Mouse (Mus musculus) regulatory T cell (primary cell): ENCODE data around the gene Cma2.
"Not testable (repeated sequence)": the region's sequence is repeated elsewhere in the genome, so short reads cannot be mapped to it uniquely, and the experiment has no call there.

Source experiments
- in situ Hi-C: fragments of 300-600 bp; cut with MboI, MseI; formaldehyde crosslinking; loops from one replicate; pipeline ENCODE4 v1.15.1; 2025; ENCODE audit warnings: high pct_unique_total_duplicates

Cma2 gene

GRCm38 (mm10) chr14:55950346-55951030 lies at the start of gene Cma2:
Gene Cma2, plus strand, starts transcription at chr14:55950980.
- in situ Hi-C loops = no loop called here

- in situ Hi-C loops = loop anchor here (10.0 kb wide), 1 partner anchor 241 kb away; the partner anchor contains the start of gene Mdp1
These were observed 45.3 kb upstream of the Cma2 start for GRCm38 (mm10) chr14:55905518-55905917.

GRCm38 (mm10) chr14:55913406-55913805 lies 37.4 kb upstream of the Cma2 start:
- in situ Hi-C loops = no loop called here

- in situ Hi-C loops = no loop called here
These were observed 32.3 kb upstream of the Cma2 start for GRCm38 (mm10) chr14:55918240-55919082.

- in situ Hi-C loops = loop anchor here (5.0 kb wide), 2 partner anchors 45 to 100 kb away; partner anchors contain the start of gene Nfatc4
These were observed 28.1 kb upstream of the Cma2 start for GRCm38 (mm10) chr14:55922475-55923232.

DNA sequence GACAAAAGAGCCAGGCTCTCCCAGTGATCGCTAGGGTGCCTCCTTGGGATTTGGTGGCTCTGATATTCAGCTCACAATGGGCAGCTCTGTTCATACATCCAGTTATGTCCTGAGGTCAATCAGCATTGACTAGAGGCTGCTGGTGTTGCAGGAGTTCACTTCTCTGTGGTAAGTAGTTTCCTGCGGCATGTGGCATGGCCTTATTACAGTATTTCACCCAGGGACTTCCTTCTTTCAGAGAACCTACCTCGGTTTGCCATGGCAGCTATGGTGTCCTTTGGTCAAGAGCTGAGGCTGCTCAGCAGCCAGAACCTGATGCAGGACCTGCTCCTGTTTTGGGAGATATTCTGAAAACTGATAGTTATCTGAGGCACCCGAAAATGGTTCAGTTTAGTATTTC lies 23.9 kb upstream of the Cma2 start:
- in situ Hi-C loops = no loop called here

- in situ Hi-C loops = no loop called here
These were observed 21.4 kb upstream of the Cma2 start for GRCm38 (mm10) chr14:55929263-55929997.

DNA sequence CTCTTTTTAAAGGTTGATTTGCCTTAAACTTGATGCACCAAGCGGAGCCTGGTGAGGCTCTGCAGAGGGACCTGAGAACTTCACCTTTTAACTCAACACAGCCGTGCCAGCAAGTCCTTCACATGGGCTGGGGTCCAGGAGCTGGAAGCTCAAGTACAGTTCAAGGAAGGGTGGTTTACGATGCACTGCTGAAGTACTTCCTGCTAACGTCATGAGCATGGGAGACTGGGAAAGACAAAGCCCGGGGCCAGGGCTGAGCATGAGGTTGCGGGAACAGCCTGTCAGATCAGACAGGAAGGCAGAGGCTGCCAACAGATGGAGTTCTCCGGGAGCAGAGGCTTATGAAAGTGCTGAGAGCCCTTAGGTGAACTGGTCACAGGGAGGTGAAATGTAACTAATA lies 17.2 kb upstream of the Cma2 start:
- in situ Hi-C loops = no loop called here

- in situ Hi-C loops = no loop called here
These were observed 10.5 kb upstream of the Cma2 start for GRCm38 (mm10) chr14:55940070-55940800.

DNA sequence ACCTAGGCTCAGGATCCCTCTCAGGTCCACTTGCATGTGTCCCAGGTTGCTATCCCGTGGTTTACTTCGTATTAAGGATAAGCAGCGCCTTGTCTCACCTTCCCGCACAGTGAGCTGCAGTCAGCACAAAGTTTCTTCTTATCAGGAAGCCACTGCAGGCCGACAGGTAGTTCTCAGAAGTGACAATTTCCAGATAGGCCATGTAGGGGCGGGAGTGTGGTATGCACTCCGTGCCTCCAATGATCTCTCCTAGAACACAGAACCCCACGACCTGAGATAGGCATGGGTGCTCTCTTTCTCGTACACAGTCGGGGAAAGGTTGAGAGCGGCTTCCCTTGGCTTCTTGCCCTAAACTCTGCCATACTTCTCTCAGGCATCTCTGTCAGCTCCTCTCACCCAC lies 7.2 kb upstream of the Cma2 start:
- in situ Hi-C loops = no loop called here

- in situ Hi-C loops = no loop called here
These were observed 6.2 kb upstream of the Cma2 start, which contains the start of gene Cma1 for GRCm38 (mm10) chr14:55944575-55944974. Gene Cma1, minus strand, starts transcription at chr14:55944675.

DNA sequence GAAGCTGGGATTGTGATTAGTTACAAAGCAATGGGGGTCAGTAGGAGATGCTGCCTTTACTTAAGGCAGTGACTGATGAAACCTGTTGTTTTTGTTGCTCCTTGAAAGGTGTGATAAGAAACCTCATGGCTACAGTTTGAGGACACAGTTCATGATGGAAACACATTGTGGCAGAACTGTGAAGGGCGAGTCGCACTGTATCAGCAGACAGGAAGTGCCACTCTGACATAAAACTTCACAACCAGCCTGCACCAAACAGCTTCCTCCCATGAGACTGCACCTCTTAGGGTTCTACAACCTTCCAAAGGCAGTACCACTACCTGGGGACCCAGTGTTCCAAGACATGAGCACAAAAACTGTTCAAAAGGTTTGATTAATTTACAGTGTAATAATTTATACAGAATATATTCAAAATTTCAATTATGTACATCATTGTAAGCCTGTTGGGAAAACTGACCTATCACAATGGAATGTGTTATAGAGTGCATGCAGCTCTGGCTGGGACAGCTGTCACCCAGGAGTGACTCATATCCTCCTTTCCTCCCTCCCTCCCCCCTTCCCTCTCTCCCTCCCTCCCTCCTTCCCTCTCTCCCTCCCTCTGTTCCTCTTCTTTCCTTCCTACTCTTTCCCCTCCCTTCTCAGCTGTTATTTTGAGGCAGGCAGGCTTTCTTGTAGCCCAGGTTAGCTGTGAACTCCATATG lies 4.4 kb upstream of the Cma2 start:
- in situ Hi-C loops = no loop called here

DNA sequence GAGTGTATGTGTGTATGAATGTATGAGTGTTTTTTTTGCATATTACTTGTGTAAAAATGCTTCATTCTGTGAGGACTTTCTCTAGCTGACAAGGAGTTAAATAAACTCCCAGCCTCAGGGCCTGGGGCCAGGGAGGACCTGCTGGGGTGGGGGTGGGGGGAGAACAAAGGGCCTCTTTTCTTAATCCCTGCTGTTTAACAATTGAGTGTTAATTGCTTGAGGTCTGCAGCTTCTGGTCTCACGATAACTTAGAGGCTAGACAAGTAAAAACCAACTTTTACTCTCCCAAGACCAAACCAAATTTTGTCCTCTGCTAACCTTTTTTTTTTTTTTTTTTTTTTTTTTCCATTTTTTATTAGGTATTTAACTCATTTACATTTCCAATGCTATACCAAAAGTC lies 12.5 kb downstream of the Cma2 start:
- in situ Hi-C loops = no loop called here

GRCm38 (mm10) chr14:55963900-55964299 lies 13.1 kb downstream of the Cma2 start:
- in situ Hi-C loops = not testable (repeated sequence)

GRCm38 (mm10) chr14:55987464-55987863 lies 36.7 kb downstream of the Cma2 start:
- in situ Hi-C loops = not testable (repeated sequence)

DNA sequence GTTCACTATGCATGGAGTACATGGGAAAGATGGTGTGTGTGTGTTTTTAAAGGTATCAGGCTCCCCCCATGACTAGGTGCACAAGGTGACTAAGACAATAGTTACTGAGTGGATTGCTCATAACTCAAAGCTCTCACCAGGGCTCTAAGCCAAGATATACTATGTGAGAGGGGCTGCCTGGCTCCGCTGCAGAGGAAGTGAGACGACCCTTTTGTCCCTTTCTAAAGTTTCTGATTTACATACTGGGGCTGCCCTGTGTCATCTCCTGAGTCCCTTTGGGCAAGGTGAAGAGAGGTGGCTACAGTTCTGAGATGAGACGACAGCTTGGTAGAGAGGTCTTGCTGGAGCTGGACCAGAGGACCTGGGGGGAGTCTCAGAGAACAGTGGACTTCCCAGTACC lies 62.4 kb downstream of the Cma2 start:
- in situ Hi-C loops = loop anchor here (25.0 kb wide), 1 partner anchor 1051 kb away; the partner anchor contains the start of gene Myh6

GRCm38 (mm10) chr14:56013924-56014323 lies 63.1 kb downstream of the Cma2 start:
- in situ Hi-C loops = loop anchor here (25.0 kb wide), 1 partner anchor 1052 kb away; the partner anchor contains the start of gene Myh6

- in situ Hi-C loops = loop anchor here (25.0 kb wide), 1 partner anchor 1055 kb away; the partner anchor contains the start of gene Myh6
These were observed 66.9 kb downstream of the Cma2 start, which contains the start of gene Mcpt1 for GRCm38 (mm10) chr14:56017671-56018070. Gene Mcpt1, plus strand, starts transcription at chr14:56017971.

GRCm38 (mm10) chr14:56019446-56019845 lies 68.7 kb downstream of the Cma2 start:
- in situ Hi-C loops = loop anchor here (25.0 kb wide), 1 partner anchor 1057 kb away; the partner anchor contains the start of gene Myh6
